Mouse (Mus musculus) urinary bladder, adult 18-20 months (tissue): ENCODE data around the gene Carf.
"Not testable (repeated sequence)": the region's sequence is repeated elsewhere in the genome, so short reads cannot be mapped to it uniquely, and the experiment has no call there.

Experiments
- DNase-seq, 2 experiments: peaks; one replicate each; pipeline ENCODE4 v3.0.0; 2022; ENCODE audit warnings: low spot score in 2 of 2, mixed read lengths in 2 of 2

Gene Carf

DNA sequence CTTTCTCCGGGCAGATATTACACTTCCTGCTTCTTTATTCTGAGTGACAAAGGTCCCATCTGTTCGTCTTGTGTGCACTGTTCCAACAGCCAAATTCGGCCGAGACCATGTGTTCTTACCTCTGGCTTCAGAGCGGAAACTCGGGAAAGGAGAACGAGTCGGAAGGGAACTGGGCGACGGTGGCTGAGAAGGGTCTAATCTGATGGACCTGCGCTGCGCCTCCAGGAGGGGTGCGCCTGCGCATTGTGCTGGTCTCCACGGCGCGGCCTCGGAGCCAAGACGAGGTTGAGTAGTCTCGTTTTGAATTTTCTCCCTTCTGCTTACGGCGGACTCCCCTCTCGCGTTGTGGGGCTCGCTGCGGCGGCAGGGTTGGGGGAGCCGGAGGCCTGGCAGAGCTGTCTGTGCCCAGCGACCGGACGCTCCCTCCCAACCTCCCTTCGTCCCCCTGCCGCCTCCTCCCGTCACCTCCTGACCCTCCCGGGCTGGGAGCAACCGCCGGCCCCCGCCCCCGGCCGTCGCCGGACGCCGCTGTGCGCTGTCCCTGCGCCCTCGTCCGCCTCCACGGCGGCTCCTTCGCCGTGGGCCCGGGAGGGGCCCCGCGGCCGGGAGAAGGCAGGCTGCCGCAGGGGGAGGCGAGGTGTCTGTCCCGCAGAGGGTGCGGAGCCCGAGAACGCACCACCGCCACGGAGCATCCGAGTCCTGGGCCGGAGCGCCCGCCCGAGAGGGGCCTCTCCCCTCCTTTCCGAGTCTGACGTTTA is at the start of gene Carf, which contains the start of gene Wdr12:
Gene Carf, plus strand, starts transcription at position 224 of the 758 bp plus-strand sequence.
Gene Wdr12, minus strand, starts transcription at position 622 of the 758 bp plus-strand sequence.
- peak; percentile 90 to 94 for DNase-seq

GRCm38 (mm10) chr1:60054659-60055058 is 43.4 kb upstream of the Carf start:
- no peak for DNase-seq

DNA sequence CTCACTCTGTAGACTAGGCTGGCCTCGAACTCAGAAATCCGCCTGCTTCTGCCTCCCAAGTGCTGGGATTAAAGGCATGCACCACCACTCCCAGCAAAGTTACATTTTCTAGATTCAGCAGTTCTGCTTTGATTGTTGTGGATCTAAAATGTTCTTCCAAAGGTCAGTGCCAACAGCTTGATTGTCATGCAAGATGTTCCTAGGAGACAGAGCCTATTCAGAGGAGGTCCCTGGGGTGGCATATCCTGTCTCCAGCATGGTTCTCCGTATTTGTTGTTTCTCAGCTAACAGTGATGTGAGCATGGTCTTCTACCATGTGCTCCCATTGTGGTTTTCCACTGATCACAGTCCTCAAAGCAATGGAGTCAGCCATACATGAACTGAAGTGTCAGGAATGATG is 41.7 kb upstream of the Carf start:
- no peak for DNase-seq

- DNase-seq, result not testable (repeated sequence)
Measured at GRCm38 (mm10) chr1:60070725-60071124, 27.3 kb upstream of the Carf start.

DNA sequence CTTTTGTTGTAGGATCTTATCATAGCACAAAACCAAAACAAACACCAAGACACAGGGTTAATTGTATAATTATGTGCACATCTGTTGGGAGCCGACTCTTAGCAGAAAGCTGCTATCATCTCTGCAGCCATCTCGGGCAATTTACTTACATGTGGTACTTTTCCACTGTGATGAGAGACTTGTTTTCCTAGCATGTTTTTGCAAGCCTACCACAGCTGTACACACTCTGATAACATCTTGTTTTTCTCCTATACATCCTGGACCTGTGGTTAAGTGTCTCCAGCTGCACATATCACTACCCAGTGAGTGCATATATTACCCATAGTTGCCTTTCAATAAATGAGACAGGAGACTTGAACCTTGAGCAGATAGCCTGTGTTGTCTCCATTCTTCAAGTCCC is 23.1 kb upstream of the Carf start:
- no peak for DNase-seq

- DNase-seq, result no peak
Measured at GRCm38 (mm10) chr1:60075590-60075989, 22.5 kb upstream of the Carf start.

DNA sequence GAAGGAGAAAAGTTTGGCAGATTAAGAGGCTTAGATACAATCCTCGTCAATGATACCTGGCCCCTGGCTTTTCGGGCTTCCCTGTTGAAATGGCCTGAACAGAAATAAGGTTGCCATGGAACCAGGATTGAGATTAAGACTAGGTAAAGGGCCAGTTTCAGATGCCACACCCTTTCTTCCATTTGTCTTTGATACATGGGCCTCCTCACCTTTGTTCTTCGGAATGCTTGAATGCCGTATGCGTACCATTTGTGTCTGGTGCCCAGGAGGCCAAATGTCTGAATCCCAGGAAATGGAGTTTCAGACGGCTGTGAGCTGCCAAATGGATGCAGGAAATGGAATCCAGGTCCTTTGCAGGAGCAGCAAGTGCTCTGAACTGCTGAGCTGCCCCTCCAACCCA is 21.6 kb upstream of the Carf start:
- no peak for DNase-seq

DNA sequence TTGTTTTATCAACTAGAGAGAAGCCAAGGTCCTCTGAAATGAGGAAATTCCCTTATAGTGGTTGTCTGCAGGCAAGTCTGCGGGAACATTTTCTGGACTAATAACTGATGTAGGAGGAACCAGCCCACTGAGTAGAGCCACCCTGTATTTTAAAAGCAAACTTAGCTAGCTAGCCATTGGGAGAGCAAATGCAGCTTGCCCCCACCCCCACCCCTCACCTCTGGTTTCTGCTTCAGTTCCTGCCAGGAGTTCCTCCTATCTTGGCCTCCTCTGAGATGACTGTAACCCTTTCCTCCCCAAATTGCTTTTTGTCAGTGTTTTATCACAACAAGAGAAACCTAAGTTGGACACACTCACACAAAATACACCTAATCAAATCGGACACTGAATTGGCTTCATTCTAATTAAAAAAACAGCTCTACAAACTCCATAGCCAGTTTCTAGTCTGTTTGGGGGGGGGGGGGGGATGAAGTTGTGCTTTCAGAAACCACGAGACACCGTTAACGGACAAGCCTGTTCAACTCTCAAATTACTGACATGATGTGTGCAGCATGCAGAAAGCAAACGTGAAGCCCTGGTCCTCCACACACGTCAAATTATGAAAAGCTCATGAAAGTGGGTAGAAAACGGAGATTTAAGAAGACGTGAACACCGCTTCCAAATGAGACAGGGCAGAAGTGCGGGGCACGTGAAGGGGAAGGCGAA is 1.3 kb upstream of the Carf start:
- DNase-seq, result no peak

DNA sequence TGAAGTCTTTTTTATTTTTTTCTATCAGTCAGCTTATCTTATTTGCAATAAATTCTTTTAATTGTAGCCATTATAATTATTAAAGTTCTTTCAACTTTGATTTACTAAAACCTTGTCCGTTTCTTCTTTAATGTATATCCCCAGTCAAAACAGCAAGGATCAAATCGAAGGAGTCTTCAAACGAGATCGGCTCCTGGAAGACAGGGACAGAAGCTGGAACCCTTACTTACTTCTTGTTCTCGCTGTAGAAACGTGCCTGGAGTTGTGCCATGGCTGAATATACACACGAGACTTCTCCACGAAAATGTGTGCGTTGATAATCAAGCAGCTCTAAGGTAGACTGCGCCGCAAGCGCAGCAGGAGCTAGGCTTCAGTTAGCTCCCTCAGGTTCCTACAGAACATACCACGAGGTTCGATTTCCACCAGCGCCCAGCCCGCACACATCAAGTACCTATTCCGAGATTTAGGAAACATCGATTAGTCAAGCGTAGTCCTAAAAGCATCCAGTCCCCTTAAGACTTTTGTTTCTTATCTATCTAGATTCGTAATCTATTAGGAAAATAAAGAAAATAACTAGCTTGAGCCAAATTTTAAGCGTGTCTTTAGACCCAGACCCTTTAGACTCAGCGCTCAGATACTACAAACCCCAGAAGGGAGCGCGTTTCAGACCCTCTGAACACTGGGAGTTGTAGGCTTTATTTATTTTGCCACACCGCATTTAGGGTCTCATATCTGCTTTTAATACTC is 597 bp upstream of the Carf start:
- DNase-seq, result peak; percentile 19 to 39

- no peak for DNase-seq
Measured at GRCm38 (mm10) chr1:60098839-60099238, 792 bp downstream of the Carf start.

DNA sequence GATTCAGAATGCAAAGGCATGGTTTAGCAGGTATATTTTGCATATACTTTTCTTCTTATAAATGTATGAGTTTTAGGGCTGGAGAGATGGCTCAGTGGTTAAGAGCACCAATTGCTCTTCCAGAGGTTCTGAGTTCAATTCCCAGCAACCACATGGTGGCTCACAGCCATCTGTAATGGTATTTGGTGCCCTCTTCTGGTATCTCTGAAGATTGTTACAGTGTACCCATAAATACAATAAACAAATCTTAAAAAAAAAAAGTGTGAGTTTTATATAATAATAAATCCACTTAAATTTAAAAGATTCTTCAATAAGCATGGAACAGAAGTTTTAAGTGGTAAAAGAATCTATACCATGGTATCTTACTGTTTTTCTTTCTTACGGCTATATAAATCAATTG is 6.5 kb downstream of the Carf start:
- no peak for DNase-seq

- DNase-seq, result no peak
Measured at GRCm38 (mm10) chr1:60117721-60118455, 19.8 kb downstream of the Carf start.

GRCm38 (mm10) chr1:60137346-60137745 is 39.3 kb downstream of the Carf start:
- no peak for DNase-seq

DNA sequence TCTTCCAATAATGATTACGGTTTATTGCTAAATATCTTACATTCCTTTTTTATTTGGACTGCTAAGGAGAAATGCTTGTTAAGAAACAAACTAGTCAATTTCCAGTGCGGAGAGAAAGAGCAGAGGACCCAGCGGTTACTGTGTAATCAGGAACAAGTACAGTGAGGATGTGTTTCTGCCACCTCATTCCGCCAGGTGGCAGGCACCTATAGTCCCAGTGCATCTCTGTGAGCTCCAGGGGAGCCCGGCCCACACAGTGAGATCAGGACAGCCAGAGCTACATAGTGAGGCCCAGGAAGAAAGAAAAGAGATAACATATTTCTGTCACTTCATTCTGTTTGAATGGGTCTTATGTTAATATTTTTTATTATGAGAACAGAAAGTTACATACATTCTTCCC is 54.7 kb downstream of the Carf start:
- no peak for DNase-seq

DNA sequence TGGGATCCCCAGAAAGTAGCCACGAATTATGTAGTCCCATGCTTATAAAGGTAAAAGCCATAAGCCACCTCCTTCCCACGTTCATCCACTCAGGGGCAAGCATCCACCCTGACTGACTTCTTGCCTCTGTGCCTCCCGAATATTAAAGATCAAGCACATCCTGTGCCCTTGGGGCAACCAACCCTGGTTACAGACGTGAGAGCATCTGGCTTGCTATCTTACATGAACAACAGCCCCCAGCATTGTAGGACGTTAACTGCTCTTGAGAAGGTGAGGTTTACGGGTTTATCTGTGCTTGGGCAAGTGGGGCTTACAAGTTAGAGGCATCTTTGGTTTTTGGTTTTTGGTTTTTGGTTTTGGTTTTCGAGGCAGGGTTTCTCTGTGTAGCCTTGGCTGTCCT is 58.6 kb downstream of the Carf start:
- DNase-seq, result no peak

DNA sequence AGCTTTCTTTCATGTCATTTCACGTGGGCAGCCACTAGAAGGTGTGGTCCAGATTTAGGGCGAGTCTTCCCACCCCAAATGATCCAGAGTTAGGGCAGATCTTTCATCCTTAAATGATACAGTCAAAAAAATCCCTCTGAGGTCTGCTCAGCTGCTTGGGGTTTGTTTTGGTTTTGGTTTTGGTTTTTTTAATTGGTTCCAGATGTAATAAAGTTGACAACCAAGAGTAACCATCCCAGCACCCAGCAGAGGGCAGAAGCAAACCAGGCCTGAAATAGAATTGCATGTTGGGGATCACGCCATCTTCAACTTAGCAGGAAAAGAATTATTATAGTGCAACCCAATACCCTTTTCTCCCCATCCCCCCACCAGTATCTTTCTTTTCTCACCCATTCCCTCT is 60.4 kb downstream of the Carf start:
- peak; percentile 43 to 52 for DNase-seq

DNA sequence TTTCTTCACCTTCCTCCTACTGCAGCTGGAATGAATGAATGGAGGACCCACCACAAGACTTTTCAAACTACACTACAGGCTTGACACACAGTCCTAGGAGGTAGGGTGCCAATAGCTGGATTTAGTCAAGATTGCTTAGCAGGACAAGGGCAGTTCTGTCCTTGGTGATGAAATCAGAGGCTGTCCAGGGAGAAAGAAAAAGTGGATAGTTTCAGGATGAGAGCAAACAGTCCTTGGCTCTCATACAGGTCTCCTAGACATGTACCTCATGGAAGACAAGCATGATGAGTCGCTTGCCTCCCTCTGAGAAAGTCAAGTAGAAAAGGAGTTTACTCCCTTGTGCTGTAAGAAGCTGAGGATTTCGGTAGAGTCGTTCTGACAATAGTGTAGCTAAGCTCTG is 65.6 kb downstream of the Carf start:
- DNase-seq, result no peak

- DNase-seq, result no peak
Measured at GRCm38 (mm10) chr1:60169626-60170025, 71.6 kb downstream of the Carf start.

- no peak for DNase-seq
Measured at GRCm38 (mm10) chr1:60170251-60170650, 72.2 kb downstream of the Carf start.

DNA sequence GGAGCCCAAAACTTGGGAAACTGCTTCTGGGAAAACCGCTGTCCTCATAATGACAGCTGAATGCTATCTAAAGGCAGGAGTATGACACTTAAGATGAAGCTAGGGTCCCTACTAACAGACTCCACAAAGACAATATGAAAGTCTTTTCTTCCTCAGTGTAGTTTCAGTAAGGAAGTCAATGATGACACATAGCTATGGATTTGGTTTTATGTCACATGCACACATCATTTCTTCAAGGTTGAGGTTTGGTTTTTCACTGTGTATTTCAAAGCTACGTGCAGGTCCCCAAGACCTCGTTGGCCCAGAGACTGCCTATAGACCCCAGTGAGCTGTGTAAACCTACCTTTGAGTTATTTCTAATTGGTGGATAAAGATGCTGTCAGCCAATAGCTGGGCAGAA is 75.1 kb downstream of the Carf start:
- no peak for DNase-seq

DNA sequence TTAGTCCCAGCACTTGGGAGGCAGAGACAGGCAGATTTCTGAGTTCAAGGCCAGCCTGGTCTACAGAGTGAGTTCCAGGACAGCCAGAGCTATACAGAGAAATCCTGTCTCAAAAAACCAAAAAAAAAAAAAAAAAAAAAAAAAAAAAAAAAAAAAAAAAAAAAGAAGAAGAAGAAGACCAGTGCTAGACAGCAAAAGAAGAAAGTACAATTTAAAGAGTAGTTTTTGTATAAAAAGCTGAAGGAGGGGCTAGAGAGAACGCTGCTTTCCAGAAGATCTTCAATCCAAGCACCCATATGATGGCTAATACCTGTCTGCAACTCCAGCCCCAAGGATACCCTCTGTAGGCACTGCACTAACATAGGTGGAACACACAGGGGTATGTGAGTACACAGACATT is 79.8 kb downstream of the Carf start:
- DNase-seq, result not testable (repeated sequence)

DNA sequence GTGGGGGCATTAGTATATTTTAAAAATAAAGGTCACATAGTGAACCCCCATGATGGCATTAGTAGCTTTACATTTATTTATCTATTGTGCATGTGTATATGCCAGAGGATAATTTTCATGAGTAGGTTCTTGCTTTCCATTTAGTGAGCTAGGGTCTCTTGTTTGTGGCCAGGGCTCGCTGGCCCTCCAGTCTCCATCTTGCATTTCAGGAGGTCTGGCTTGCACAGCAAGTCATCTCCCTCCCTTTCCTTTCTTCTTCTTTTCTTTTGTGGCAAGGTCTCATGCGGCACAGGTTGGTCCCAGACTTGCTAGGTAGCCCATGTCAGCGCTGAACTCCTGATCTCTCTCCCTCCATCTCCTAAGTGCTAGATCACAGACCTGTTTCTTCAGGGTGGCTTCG is 81.3 kb downstream of the Carf start:
- no peak for DNase-seq
